Mouse (Mus musculus) heart, postnatal 36 days (tissue): ENCODE measurements around the gene Nap1l1. TPM values are rescaled to one million over a fixed set of nuclear protein-coding genes. Genes with fewer than 3 reads are reported as not detected.
"Not testable (repeated sequence)": the region's sequence is repeated elsewhere in the genome, so short reads cannot be mapped to it uniquely, and the experiment has no call there.

Source experiments
- DNase-seq, 2 experiments: peaks; one replicate each; pipeline ENCODE4 v3.0.0; 2021 to 2022
- intact Hi-C: fragments of 180-260 bp; cut with DNase I; formaldehyde crosslinking; loops from one replicate; pipeline ENCODE4 v1.15.1; 2025
- total RNA-seq, 2 experiments: library from RNA; stranded (reverse); gene quantifications; 2 replicates each; pipeline ENCODE4 v1.2.3; 2021

The Nap1l1 gene
- total RNA-seq, 2 experiments from 2014 or later: 60.7 to 74.5 TPM

DNA sequence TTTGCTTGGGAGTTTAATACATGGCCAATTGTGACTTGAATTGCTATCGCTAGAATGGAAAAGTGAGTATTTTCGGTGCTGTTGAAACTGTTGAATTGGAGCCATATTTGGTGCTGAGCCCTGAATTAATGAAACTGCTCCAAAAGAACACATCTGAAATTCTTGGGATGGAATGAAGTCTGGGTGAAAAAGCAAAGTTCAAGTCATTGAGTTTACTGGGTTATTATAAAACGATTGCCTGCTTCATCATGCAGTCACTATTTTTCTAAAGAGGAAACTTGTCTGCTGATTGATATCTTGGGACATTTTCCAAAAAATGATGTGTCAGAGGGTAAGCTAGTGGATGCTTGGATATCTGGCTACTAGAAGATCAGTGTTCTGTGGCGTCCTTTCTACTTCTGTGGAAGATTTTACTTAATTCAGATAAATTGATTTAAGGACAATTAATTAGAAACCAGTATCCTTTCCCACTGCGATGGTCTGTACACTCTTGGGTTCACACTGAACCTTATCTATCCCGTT, 4.0 kb downstream of the Nap1l1 start:
- intact Hi-C loops: loop anchor here (10.0 kb wide), 3 partner anchors 342 to 732 kb away; partner anchors contain the start of genes E2f7 and Zdhhc17

DNA sequence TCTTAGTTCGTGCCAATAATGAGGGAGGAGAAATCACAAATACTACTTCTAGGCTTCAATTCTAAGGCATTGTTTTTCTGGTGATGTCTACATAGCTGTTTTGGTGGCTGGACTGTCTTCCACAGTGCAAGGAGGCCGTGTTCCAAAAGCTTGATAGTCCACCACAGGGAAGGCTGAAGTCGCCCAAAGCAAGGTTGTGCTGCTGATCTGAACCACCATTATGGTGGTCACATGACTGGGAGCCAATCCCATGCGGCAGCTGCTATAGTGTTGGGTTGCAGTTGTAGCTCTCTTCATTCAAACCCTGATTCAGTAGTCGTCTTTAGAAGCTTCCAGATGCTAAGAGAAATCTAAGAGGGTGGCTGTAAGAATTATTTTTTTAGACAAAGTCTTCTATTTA, 6.6 kb downstream of the Nap1l1 start:
- intact Hi-C loops: loop anchor here (10.0 kb wide), 3 partner anchors 345 to 735 kb away; partner anchors contain the start of genes E2f7 and Zdhhc17
- DNase-seq: no peak

More for the DNA sequence above, 4.0 kb downstream of the Nap1l1 start:
- DNase-seq: no peak

- DNase-seq: no peak
- intact Hi-C loops: no loop called here
Observed at GRCm38 (mm10) chr10:111482654-111483053, 9.6 kb downstream of the Nap1l1 start.

DNA sequence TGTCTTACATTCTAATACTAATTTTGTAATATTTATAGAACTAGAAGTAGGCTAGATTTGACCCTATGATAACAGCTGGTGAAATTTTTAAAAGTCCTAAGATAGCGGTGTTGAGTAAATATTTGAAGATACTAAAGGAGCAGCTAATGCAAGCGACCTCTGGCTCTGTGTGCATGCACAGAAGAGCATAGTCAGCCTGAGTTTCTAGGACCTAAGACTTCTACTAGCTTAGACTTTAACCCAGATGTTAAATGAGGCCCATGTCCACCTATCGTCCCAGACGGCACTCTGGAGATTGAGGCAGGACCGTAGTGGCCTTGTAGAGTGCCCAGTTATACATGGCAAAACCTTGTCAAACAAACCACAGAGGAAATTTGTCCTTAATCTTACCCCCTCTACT, 11.1 kb downstream of the Nap1l1 start:
- no peak for DNase-seq
- intact Hi-C loops: no loop called here

GRCm38 (mm10) chr10:111488793-111489192, 15.8 kb downstream of the Nap1l1 start:
- no peak for DNase-seq
- intact Hi-C loops: no loop called here

GRCm38 (mm10) chr10:111490079-111490478, 17.1 kb downstream of the Nap1l1 start:
- not testable (repeated sequence) for DNase-seq

GRCm38 (mm10) chr10:111495888-111496287, 22.9 kb downstream of the Nap1l1 start:
- intact Hi-C loops: no loop called here
- DNase-seq: no peak

More at GRCm38 (mm10) chr10:111490079-111490478, 17.1 kb downstream of the Nap1l1 start:
- intact Hi-C loops: not testable (repeated sequence)

- DNase-seq: no peak
- intact Hi-C loops: loop anchor here (5.0 kb wide), 1 partner anchor 137 kb away; no protein-coding TSS in a partner anchor
Observed at GRCm38 (mm10) chr10:111499892-111500291, 26.9 kb downstream of the Nap1l1 start.

DNA sequence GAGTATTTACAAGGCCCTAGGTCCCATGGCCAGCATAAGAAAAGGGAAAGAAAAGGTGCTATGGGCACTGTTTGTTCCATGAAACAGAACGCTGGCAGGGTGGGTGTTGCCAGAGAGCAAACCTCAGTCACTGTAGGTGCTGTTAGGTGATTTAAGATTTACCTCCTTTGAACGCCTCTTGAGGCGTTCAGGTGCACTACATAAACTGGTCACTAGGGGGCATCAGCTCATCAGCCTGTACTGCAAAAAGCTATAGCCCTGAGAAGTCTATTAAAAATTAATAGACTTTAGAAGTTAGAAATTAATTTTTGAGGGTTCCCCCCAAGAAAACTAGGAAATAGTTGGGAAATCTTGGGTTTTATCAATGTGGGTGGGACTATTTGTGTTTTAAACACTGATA, 30.0 kb downstream of the Nap1l1 start:
- DNase-seq: peak; percentile 83 to 89

GRCm38 (mm10) chr10:111503716-111504115, 30.7 kb downstream of the Nap1l1 start:
- no peak for DNase-seq
- intact Hi-C loops: loop anchor here (1.0 to 5.0 kb wide), 3 partner anchors 134 to 454 kb away; no protein-coding TSS in a partner anchor

More for the DNA sequence above, 30.0 kb downstream of the Nap1l1 start:
- intact Hi-C loops: loop anchor here (1.0 to 5.0 kb wide), 3 partner anchors 134 to 454 kb away; no protein-coding TSS in a partner anchor

GRCm38 (mm10) chr10:111504606-111505005, 31.6 kb downstream of the Nap1l1 start:
- intact Hi-C loops: loop anchor here (5.0 kb wide), 4 partner anchors 38 to 173 kb away; no protein-coding TSS in a partner anchor
- DNase-seq: no peak

GRCm38 (mm10) chr10:111505406-111505805, 32.4 kb downstream of the Nap1l1 start:
- no peak for DNase-seq
- intact Hi-C loops: loop anchor here (5.0 kb wide), 3 partner anchors 37 to 172 kb away; no protein-coding TSS in a partner anchor

DNA sequence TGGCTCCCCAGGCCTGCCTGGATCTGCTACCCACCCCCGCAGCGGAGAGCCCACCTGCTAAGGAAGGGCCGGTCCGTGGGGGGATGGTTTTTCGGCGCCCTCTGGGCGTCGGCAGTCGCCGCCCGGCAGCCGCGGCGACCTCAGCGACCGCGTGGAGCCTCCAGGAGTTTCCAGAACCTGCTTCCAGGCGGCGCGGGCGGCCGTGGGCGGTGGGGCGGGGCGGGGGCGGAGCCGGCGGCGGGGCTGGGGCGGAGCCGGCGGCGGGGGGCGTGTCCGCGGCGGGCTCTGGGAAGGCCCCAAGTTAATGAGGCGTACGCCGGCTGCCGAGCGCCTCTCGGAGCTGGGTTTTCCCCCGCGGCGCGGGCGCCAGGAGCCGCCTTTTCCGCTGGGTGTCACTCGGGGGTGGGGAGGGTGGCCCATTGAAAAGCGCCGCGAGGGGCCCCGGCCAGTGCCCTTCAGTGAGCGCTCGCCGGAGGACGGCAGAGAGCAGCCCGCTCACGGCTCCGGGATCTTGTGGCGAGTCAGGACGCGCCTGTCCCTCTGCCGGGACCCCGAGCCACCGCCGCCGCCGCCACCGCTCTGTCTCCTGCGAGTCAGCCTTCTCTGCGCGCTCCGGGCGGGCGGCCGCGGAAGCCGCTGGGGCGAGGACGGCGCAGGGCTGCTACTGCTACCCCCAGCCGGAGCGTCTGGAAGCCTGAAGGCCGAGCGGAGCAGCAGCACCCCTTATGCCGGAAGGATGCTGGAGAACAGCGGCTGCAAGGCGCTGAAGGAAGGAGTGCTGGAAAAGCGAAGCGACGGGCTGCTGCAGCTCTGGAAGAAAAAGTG, 33.3 kb downstream of the Nap1l1 start, which contains the start of gene Phlda1:
Gene Phlda1, plus strand, starts transcription at position 186 of the 825 bp plus-strand sequence.
- intact Hi-C loops: loop anchor here (2.0 to 5.0 kb wide), 4 partner anchors 36 to 171 kb away; no protein-coding TSS in a partner anchor
- peak; percentile 95 to 97 for DNase-seq

- intact Hi-C loops: loop anchor here (2.0 to 5.0 kb wide), 4 partner anchors 35 to 170 kb away; no protein-coding TSS in a partner anchor
- peak in 1 of 2 experiments; percentile 54 for DNase-seq
Observed at GRCm38 (mm10) chr10:111506926-111507459, 34.0 kb downstream of the Nap1l1 start.

DNA sequence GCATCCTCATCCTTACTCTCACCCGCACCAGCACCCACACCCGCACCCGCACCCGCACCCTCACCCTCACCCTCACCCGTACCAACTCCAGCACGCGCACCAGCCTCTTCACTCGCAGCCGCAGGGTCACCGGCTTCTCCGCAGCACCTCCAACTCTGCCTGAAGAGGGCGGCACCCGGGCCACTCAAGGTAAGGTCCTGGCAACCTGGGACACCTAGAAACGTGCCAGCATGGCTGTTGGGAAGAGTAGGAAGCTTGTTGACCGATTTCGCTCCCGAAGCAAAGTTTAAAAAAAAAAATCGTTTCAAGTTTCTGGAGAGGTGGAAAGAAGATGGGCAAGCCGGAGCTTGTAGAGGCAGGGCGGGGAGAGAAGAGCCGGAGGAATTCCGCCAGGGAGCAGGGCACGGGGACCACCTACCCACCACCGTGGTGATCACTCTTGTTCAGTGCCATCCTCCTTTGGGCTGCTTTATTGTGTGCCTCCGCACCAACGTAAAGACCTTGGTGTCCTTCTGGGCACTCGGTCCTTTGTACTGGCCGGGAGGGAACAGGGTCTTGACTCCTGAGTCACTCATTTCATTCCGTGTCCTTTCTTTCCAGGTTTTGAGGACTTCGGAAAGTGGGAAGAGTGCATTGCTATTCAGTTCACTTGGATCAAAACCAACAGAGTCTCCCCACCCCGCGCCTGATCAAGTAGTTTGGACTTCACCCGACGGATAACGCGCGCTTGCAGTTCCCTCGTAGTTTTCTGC, 34.6 kb downstream of the Nap1l1 start:
- intact Hi-C loops: loop anchor here (2.0 to 5.0 kb wide), 4 partner anchors 35 to 170 kb away; no protein-coding TSS in a partner anchor
- peak; percentile 59 to 64 for DNase-seq

DNA sequence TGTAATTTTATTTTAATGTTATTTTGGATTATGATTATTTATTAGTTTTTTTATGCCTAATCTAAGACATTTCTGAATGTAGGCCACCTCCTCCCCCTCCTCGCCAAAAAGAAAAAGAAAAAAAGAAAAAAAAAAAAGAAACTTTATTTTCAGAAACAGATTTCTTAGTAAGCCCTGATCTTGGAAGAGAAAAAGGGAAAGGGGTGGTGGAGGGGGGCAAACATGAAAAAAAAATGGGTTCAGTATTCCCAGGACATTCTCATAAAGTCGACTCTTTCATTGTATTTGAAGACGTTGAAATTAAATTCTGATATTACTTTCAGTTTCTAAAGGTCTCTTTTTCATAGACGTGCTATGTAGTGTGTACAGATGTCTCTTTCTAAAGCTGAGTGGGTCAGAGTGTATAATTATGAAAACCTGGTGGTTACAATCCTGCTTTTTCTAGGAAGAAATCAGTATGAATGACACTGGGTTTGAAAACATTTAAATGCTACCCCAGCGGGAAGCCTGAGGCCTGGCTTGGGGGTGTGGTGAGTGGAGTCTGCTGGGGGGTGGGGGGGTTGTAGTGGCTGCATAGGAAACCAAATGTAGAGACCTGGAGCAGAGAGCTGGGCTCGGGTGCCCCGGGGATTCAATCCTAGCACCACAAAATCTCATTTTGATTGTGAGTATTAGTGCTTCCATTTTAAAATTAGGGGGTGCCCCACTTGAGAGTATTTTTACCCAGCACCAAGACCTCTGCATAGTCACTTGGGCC, 35.5 kb downstream of the Nap1l1 start:
- intact Hi-C loops: loop anchor here (5.0 kb wide), 3 partner anchors 34 to 169 kb away; no protein-coding TSS in a partner anchor
- no peak for DNase-seq

DNA sequence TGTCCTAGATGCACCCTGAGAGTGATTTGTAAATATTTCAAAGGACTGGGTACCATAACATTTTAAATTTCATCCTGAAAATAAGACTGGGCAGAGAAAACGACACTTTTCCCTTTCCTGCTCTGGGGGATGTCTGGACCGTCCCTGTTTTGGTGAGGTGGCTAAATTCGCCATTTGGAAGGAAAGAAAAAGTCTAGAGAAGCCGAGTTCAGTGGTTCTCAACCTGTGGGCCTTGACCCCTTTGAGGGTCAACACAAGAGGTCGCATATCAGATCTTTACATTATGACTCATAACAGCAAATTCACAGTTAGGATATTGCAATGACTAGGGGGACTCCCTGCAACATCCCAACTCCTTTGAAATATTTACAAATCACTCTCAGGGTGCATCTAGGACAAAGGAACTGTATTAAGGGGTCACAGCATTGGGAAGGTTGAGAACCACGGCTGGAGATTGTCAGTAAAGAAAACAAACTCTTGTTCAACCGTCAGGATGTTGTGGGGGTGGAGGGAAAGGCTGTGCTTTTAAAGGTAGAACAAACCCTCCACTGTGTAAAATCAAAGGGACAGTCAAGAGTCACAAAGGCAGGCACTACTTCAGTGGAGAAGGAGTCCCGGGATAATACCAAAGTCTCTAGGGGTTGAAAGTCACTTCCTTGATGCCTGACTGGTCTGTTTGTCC, 36.2 kb downstream of the Nap1l1 start:
- intact Hi-C loops: loop anchor here (5.0 kb wide), 3 partner anchors 33 to 168 kb away; no protein-coding TSS in a partner anchor
- DNase-seq: no peak

DNA sequence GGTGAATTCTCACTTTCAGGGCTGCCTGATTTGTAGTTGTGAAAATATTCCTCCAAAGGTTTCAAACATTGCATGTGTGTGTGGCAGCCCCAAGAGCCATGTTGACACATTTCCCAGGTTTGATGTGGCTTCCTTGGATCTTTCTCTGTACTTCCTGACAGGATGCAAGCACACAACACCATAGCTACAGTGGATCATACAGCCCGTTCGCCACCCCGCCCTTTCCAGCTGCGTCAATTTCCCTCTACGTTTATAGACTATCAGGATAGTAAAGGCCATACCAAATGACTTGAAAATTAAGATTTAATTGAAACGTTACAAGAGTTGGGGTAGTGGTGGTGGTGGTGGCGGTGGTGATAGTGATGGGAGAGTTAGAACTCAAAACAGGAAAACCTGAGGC, 37.0 kb downstream of the Nap1l1 start:
- intact Hi-C loops: loop anchor here (5.0 kb wide), 3 partner anchors 32 to 167 kb away; no protein-coding TSS in a partner anchor
- DNase-seq: no peak
